Mouse (Mus musculus): ENCODE measurements at regions not wholly inside any gene's neighbourhood (a gene's known extent, or its start where the extent isn't known, plus 50 kb on each side); places are given as distances from the start of the nearest gene placed in this dataset.

- H3K4me1 ChIP-seq (ENCODE audit: control insufficient read depth, insufficient read depth, insufficient read length, low read length) = no peaks in the 10 kb centered on the region
- no peak overlapping the region for H3K4me3 ChIP-seq (ENCODE audit: insufficient read depth, low read depth, low read length)
- H3K27ac ChIP-seq (replicated peaks; ENCODE audit: low read depth, low read length) = no peak overlapping the region
Measured at GRCm38 (mm10) chr1:105206216-105206615, 150.3 kb downstream of the Rnf152 start.

GRCm38 (mm10) chr1:105199305-105199704, 157.2 kb downstream of the Rnf152 start:
- Histone ChIP-seq H3K4me1 (ENCODE audit: control insufficient read depth, insufficient read depth, insufficient read length, low read length) (peaks cover 4% of the 10 kb centered on the region; the same call in 1 of the 2 replicates), H3K4me3 (ENCODE audit: insufficient read depth, low read depth, low read length) (no peak overlapping the region), H3K27ac (replicated peaks; ENCODE audit: low read depth, low read length) (no peak overlapping the region; the same call in 1 of the 2 replicates)

- Histone ChIP-seq H3K4me3 (ENCODE audit: insufficient read depth, low read depth, low read length) (no peak overlapping the region), H3K27ac (replicated peaks; ENCODE audit: low read depth, low read length) (peak overlapping the region; percentile 84), H3K4me1 (ENCODE audit: control insufficient read depth, insufficient read depth, insufficient read length, low read length) (peaks cover 10% of the 10 kb centered on the region; the same call in 1 of the 2 replicates)
Measured at GRCm38 (mm10) chr1:105191126-105191525, 165.4 kb downstream of the Rnf152 start.

GRCm38 (mm10) chr1:105188920-105189266, 167.6 kb downstream of the Rnf152 start:
- peaks cover 10% of the 10 kb centered on the region; the same call in 1 of the 2 replicates for H3K4me1 ChIP-seq (ENCODE audit: control insufficient read depth, insufficient read depth, insufficient read length, low read length)
- H3K4me3 ChIP-seq (ENCODE audit: insufficient read depth, low read depth, low read length) = no peak overlapping the region
- H3K27ac ChIP-seq (replicated peaks; ENCODE audit: low read depth, low read length) = peak overlapping the region; percentile 97

- peak overlapping the region; percentile 97 for H3K27ac ChIP-seq (replicated peaks; ENCODE audit: low read depth, low read length)
- peaks cover 10% of the 10 kb centered on the region; the same call in 1 of the 2 replicates for H3K4me1 ChIP-seq (ENCODE audit: control insufficient read depth, insufficient read depth, insufficient read length, low read length)
- no peak overlapping the region for H3K4me3 ChIP-seq (ENCODE audit: insufficient read depth, low read depth, low read length)
Measured at GRCm38 (mm10) chr1:105188210-105188919, 168.1 kb downstream of the Rnf152 start.

GRCm38 (mm10) chr1:105184470-105184869, 172.0 kb downstream of the Rnf152 start:
- peaks cover 15% of the 10 kb centered on the region for H3K4me1 ChIP-seq (ENCODE audit: control insufficient read depth, insufficient read depth, insufficient read length, low read length)
- H3K4me3 ChIP-seq (ENCODE audit: insufficient read depth, low read depth, low read length) = no peak overlapping the region
- H3K27ac ChIP-seq (replicated peaks; ENCODE audit: low read depth, low read length) = no peak overlapping the region

GRCm38 (mm10) chr1:105179371-105179823, 177.1 kb downstream of the Rnf152 start:
- peak overlapping the region; percentile 1; the same call in 1 of the 2 replicates for H3K27ac ChIP-seq (replicated peaks; ENCODE audit: low read depth, low read length)

GRCm38 (mm10) chr1:105178773-105179172, 177.7 kb downstream of the Rnf152 start:
- H3K4me1 ChIP-seq (ENCODE audit: control insufficient read depth, insufficient read depth, insufficient read length, low read length) = peaks cover 12% of the 10 kb centered on the region
- H3K27ac ChIP-seq (replicated peaks; ENCODE audit: low read depth, low read length) = no peak overlapping the region
- H3K4me3 ChIP-seq (ENCODE audit: insufficient read depth, low read depth, low read length) = no peak overlapping the region

More at GRCm38 (mm10) chr1:105179371-105179823, 177.1 kb downstream of the Rnf152 start:
- peaks cover 12% of the 10 kb centered on the region for H3K4me1 ChIP-seq (ENCODE audit: control insufficient read depth, insufficient read depth, insufficient read length, low read length)
- H3K4me3 ChIP-seq (ENCODE audit: insufficient read depth, low read depth, low read length) = no peak overlapping the region

GRCm38 (mm10) chr1:105177938-105178337, 178.6 kb downstream of the Rnf152 start:
- H3K27ac ChIP-seq (replicated peaks; ENCODE audit: low read depth, low read length) = no peak overlapping the region
- no peak overlapping the region for H3K4me3 ChIP-seq (ENCODE audit: insufficient read depth, low read depth, low read length)
- H3K4me1 ChIP-seq (ENCODE audit: control insufficient read depth, insufficient read depth, insufficient read length, low read length) = peaks cover 12% of the 10 kb centered on the region

- no peak overlapping the region for H3K4me3 ChIP-seq (ENCODE audit: insufficient read depth, low read depth, low read length)
- peaks cover 12% of the 10 kb centered on the region for H3K4me1 ChIP-seq (ENCODE audit: control insufficient read depth, insufficient read depth, insufficient read length, low read length)
- no peak overlapping the region for H3K27ac ChIP-seq (replicated peaks; ENCODE audit: low read depth, low read length)
Measured at GRCm38 (mm10) chr1:105177015-105177762, 179.3 kb downstream of the Rnf152 start.

- Histone ChIP-seq H3K4me3 (ENCODE audit: insufficient read depth, low read depth, low read length) (no peak overlapping the region), H3K4me1 (ENCODE audit: control insufficient read depth, insufficient read depth, insufficient read length, low read length) (peaks cover 13% of the 10 kb centered on the region; the same call in 1 of the 2 replicates), H3K27ac (replicated peaks; ENCODE audit: low read depth, low read length) (peak overlapping the region; percentile 77)
Measured at GRCm38 (mm10) chr1:105170979-105171378, 185.5 kb downstream of the Rnf152 start.

- peaks cover 13% of the 10 kb centered on the region; the same call in 1 of the 2 replicates for H3K4me1 ChIP-seq (ENCODE audit: control insufficient read depth, insufficient read depth, insufficient read length, low read length)
- peak overlapping the region; percentile 90 for H3K27ac ChIP-seq (replicated peaks; ENCODE audit: low read depth, low read length)
- H3K4me3 ChIP-seq (ENCODE audit: insufficient read depth, low read depth, low read length) = no peak overlapping the region
Measured at GRCm38 (mm10) chr1:105170114-105170506, 186.4 kb downstream of the Rnf152 start.

- Histone ChIP-seq H3K27ac (replicated peaks; ENCODE audit: low read depth, low read length) (peak overlapping the region; percentile 90), H3K4me3 (ENCODE audit: insufficient read depth, low read depth, low read length) (no peak overlapping the region), H3K4me1 (ENCODE audit: control insufficient read depth, insufficient read depth, insufficient read length, low read length) (peaks cover 13% of the 10 kb centered on the region; the same call in 1 of the 2 replicates)
Measured at GRCm38 (mm10) chr1:105169455-105170113, 186.9 kb downstream of the Rnf152 start.

- Histone ChIP-seq H3K4me1 (ENCODE audit: control insufficient read depth, insufficient read depth, insufficient read length, low read length) (peaks cover 13% of the 10 kb centered on the region; the same call in 1 of the 2 replicates), H3K27ac (replicated peaks; ENCODE audit: low read depth, low read length) (peak overlapping the region; percentile 90), H3K4me3 (ENCODE audit: insufficient read depth, low read depth, low read length) (no peak overlapping the region)
Measured at GRCm38 (mm10) chr1:105168808-105169207, 187.7 kb downstream of the Rnf152 start.
